In genomic region chr5:73843776-73844175, GRCm38 (mm10) we compare ENCODE assay signal across 26 mouse cellular contexts.
"Had no signal": no experiment of that assay in that cellular context is flagged by ENCODE, and none has a peak within 500 bp of the region (broad histone marks: within the 10 kb centered on the region; RNA-seq: fewer than 3 reads in every experiment).

No protein-coding gene starts in this region.

- H3K9me3 ChIP-seq: heart, embryonic 13.5 days; heart, embryonic 15.5 days; hindbrain, embryonic 13.5 days; hindbrain, embryonic 15.5 days; kidney, embryonic 15.5 days; limb, embryonic 13.5 days; limb, embryonic 15.5 days; liver, embryonic 12.5 days had no signal

- H3K4me2 ChIP-seq: heart, embryonic 11.5 days; heart, embryonic 13.5 days; heart, embryonic 15.5 days; hindbrain, embryonic 13.5 days; hindbrain, embryonic 15.5 days; kidney, embryonic 15.5 days; limb, embryonic 13.5 days; limb, embryonic 15.5 days; liver, embryonic 12.5 days had no signal

- DNase-seq: gastrocnemius, postnatal 14 days; gastrocnemius, postnatal 36 days; heart, adult 18-20 months; heart, postnatal 14 days; heart, postnatal 36 days; kidney, adult 11 months; kidney, adult 2 months; kidney, adult 9 months; kidney, postnatal 14 days; kidney, postnatal 36 days; layer of hippocampus, adult 9-11 months; layer of hippocampus, postnatal 36 days; left cerebral cortex, postnatal 4 days had no signal

- H3K4me1 ChIP-seq: heart, embryonic 13.5 days; heart, embryonic 15.5 days; hindbrain, embryonic 15.5 days; liver, embryonic 12.5 days had no signal

- H3K27ac ChIP-seq: heart, embryonic 13.5 days; heart, embryonic 15.5 days; hindbrain, embryonic 13.5 days; hindbrain, embryonic 15.5 days; hindbrain, postnatal 0 days; kidney, embryonic 15.5 days; kidney, postnatal 0 days; limb, embryonic 13.5 days; limb, embryonic 15.5 days; liver, embryonic 12.5 days; liver, embryonic 14.5 days had no signal

- ATAC-seq: hindbrain, postnatal 0 days; intestine, embryonic 16.5 days; liver, embryonic 12.5 days had no signal

- H3K4me3 ChIP-seq: heart, embryonic 13.5 days; heart, embryonic 15.5 days; hindbrain, embryonic 13.5 days; hindbrain, embryonic 15.5 days; kidney, embryonic 15.5 days; limb, embryonic 13.5 days; limb, embryonic 15.5 days; liver, embryonic 12.5 days had no signal

- H3K27me3 ChIP-seq: heart, embryonic 13.5 days; heart, embryonic 15.5 days; hindbrain, embryonic 13.5 days; hindbrain, embryonic 15.5 days; kidney, embryonic 15.5 days; limb, embryonic 13.5 days; limb, embryonic 15.5 days; liver, embryonic 12.5 days had no signal

- H3K36me3 ChIP-seq: heart, embryonic 13.5 days; heart, embryonic 15.5 days; hindbrain, embryonic 13.5 days; hindbrain, embryonic 15.5 days; kidney, embryonic 15.5 days; limb, embryonic 13.5 days; limb, embryonic 15.5 days; liver, embryonic 12.5 days had no signal

- H3K9ac ChIP-seq: heart, embryonic 13.5 days; heart, embryonic 15.5 days; hindbrain, embryonic 13.5 days; hindbrain, embryonic 15.5 days; kidney, embryonic 15.5 days; limb, embryonic 13.5 days; limb, embryonic 15.5 days; liver, embryonic 12.5 days; liver, embryonic 14.5 days had no signal
